Mouse (Mus musculus) left cerebral cortex, postnatal 4 days (tissue): ENCODE results near the gene Olfr1151. TPM values are rescaled to one million over a fixed set of nuclear protein-coding genes. Genes with fewer than 3 reads are reported as not detected.

Source experiments
- DNase-seq: peaks from one replicate; pipeline ENCODE4 v3.0.0-alpha.2; 2022
- intact Hi-C: fragments of 180-260 bp; cut with DNase I; formaldehyde crosslinking; loops from one replicate; pipeline ENCODE4 v1.15.1; 2025
- total RNA-seq, 2 experiments: library from RNA; stranded (reverse); gene quantifications; 2 replicates each; pipeline ENCODE4 v1.2.3; 2021

The Olfr1151 gene
- total RNA-seq = not detected

DNA sequence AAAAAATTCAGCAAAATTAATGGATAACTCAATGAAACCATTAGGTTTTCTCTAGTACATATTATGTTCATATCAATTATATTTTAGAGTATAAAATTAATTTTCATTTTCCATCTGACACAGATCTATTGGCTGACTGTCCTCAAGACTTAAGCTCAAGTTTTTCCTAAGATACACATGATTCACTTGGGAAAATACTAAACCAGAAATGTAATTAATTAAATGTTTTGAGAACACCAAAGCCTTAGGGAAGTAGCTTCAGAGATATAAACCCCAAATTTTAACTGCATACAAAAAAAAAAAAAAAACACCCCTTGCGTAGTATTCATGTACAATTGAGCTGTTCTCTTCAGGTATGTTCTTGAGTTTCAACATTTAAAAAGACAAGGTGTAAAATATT, at the start of gene Olfr1151:
Olfr1151 (plus strand) TSS at position 301 of the 400 bp plus-strand sequence.
- intact Hi-C loops = no loop called here
- DNase-seq = no peak

DNA sequence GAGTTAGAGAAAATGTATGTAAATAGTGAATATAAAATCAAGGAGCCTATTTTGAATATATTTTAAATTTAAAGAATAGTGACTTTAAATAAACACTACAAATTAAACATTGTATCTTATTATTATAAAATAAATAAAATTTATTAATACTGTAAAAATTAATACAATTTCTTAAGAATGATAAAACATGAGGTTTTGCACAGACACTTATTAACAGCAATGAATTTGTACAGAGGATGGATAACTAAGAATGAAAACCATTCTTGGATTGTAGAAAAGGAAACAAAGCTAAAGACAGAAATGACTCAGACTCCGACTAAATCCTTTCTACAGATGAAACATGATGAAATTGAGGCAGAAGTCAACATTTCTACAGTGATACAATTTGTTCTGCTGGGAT, 46.1 kb upstream of the Olfr1151 start, which contains the start of gene Olfr1145:
Olfr1145 (plus strand) TSS at position 301 of the 400 bp plus-strand sequence.
- intact Hi-C loops = no loop called here
- no peak for DNase-seq

DNA sequence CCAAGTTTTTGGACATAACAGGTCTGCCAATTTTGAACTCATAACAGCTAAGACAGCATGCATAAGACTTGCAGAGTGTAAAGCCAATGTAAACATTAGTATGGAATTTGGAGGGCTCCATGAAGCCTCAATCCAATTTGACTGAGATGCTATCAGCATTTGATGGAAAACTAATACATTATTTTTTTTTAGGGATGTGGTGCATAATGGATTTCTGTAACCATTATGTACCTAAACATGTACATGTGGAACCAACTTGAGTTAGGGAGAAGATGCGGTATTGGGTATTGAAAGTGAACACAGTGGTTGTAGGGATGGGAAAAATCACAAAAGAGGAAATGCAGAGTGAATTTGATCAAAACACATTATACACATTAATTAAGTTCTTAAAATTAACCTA, 25.4 kb upstream of the Olfr1151 start, which contains the start of gene Olfr1148:
Olfr1148 (plus strand) TSS at position 301 of the 400 bp plus-strand sequence.
- no peak for DNase-seq
- intact Hi-C loops = no loop called here

DNA sequence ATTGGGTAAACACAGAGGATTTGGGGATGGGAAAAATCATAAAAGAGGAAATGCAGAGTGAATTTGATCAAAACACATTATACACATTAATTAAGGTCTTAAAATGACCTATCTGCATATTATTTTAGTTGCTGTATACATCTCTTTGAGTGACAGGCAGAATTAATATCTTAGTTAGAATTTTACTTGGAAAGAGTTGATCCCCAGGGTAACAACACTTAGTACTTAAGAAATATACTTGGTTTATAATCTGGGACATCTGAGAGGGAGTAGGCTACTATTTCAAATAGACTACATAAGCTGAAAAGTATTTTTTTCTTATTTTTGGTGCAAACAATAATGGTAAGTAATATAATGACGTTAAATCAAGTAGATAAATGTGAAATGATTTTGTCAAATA, 12.0 kb upstream of the Olfr1151 start, which contains the start of gene Olfr1150-ps1:
Olfr1150-ps1 (plus strand) TSS at position 301 of the 400 bp plus-strand sequence.
- intact Hi-C loops = no loop called here
- no peak for DNase-seq

DNA sequence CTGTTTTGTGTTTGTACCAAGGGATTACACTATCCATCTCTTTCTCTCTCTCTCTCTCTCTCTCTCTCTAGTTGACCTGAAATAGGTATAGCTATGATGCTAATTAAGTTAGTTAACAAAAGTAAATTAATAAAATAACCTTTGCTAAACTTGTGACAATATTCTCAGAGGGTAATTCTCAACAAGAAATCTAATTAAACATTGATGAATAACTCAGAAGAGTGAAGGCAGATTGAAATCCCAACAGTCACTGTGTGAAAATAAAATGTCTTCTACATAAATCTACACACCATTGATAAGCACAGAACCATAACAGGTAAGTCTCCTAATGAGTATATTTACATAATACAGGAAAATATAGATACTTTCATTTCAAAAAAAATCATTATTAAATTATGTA, 10.5 kb downstream of the Olfr1151 start, which contains the start of gene Olfr1152:
Olfr1152 (plus strand) TSS at position 301 of the 400 bp plus-strand sequence.
- intact Hi-C loops = no loop called here
- DNase-seq = no peak

DNA sequence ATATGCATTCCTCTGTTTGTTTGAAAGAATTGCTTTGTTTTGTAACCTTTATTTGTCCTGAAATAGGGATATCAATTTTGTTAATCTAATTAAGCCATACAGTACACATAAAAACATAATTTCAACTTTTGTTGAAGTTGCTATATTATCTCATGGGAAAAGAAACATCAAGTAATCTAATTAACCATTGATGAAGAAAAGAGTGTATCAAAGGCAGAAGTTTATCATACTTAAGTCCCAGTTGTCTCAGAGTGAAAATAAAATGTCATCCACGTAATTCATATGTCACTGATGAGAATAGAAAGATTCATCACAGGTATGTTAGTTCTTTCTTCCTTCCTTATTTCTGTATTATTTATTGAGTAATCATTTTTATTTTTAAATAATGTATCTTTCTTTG, 39.0 kb downstream of the Olfr1151 start, which contains the start of gene Olfr1153:
Olfr1153 (plus strand) TSS at position 301 of the 400 bp plus-strand sequence.
- DNase-seq = no peak
- intact Hi-C loops = no loop called here

DNA sequence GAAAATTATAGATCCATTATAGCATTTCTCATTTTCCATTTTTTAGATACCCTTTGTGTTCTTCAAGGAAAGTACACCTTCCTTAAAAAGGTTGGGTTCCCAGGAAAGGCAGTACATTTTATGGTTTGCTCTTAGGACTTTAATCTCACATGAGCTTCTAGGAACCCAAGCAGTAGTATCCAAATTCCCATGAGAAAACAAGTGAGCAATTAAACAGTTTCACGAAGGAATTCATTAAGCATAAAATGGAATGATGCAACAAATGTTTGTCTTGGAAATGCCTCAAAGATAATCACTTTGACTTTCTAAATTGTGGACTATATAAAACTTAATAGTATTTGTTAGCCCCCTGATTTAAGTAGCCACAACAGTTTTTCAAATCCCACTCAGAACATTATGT, 49.4 kb downstream of the Olfr1151 start, which contains the start of gene Olfr1154:
Olfr1154 (minus strand) TSS at position 101 of the 400 bp plus-strand sequence.
- DNase-seq = no peak
- intact Hi-C loops = no loop called here

Other genes with a start within 250 kb of the Olfr1151 start
- gene Olfr1130, start 249.7 kb upstream of the Olfr1151 start, total RNA-seq = not detected
- gene Olfr1131, start 228.8 kb upstream of the Olfr1151 start, total RNA-seq = not detected
- gene Olfr1132, start 218.3 kb upstream of the Olfr1151 start, total RNA-seq = not detected
- gene Olfr1133, start 208.5 kb upstream of the Olfr1151 start, total RNA-seq = not detected
- not detected for gene Olfr1134, start 197.4 kb upstream of the Olfr1151 start, total RNA-seq
- gene Olfr1135, start 182.2 kb upstream of the Olfr1151 start, total RNA-seq = not detected
- gene Olfr1136, start 161.9 kb upstream of the Olfr1151 start, total RNA-seq = not detected
- gene Olfr1137, start 142.7 kb upstream of the Olfr1151 start, total RNA-seq = not detected
- not detected for gene Olfr1138, start 115.9 kb upstream of the Olfr1151 start, total RNA-seq
- gene Olfr1140, start 112.1 kb upstream of the Olfr1151 start, total RNA-seq = not detected
- not detected for gene Olfr1141, start 101.9 kb upstream of the Olfr1151 start, total RNA-seq
- not detected for gene Olfr152, start 76.4 kb upstream of the Olfr1151 start, total RNA-seq
- gene Olfr1143, start 55.3 kb upstream of the Olfr1151 start, total RNA-seq = not detected
- not detected for gene Olfr1145, start 46.0 kb upstream of the Olfr1151 start, total RNA-seq
- not detected for gene Olfr1148, start 25.3 kb upstream of the Olfr1151 start, total RNA-seq
- not detected for gene Olfr1150-ps1, start 11.9 kb upstream of the Olfr1151 start, total RNA-seq
- gene Olfr1152, start 10.6 kb downstream of the Olfr1151 start, total RNA-seq = not detected
- not detected for gene Olfr1153, start 39.1 kb downstream of the Olfr1151 start, total RNA-seq
- not detected for gene Olfr1154, start 49.3 kb downstream of the Olfr1151 start, total RNA-seq
- not detected for gene Olfr1155, start 89.3 kb downstream of the Olfr1151 start, total RNA-seq
- under 1 TPM in 1 of 2 experiments, not detected in 1; 0.14 TPM for gene Olfr1156, start 97.2 kb downstream of the Olfr1151 start, total RNA-seq
- not detected for gene Olfr1157, start 112.4 kb downstream of the Olfr1151 start, total RNA-seq
- gene Olfr74, start 118.8 kb downstream of the Olfr1151 start, total RNA-seq = not detected
- not detected for gene Olfr1158, start 134.3 kb downstream of the Olfr1151 start, total RNA-seq
- gene Olfr1160, start 152.4 kb downstream of the Olfr1151 start, total RNA-seq = not detected
- gene Olfr1161, start 166.9 kb downstream of the Olfr1151 start, total RNA-seq = not detected
- gene Olfr73, start 181.8 kb downstream of the Olfr1151 start, total RNA-seq = not detected
- not detected for gene Olfr1162, start 195.3 kb downstream of the Olfr1151 start, total RNA-seq
- gene Olfr1163, start 216.0 kb downstream of the Olfr1151 start, total RNA-seq = not detected
- gene Olfr1164, start 238.1 kb downstream of the Olfr1151 start, total RNA-seq = not detected